Mouse (Mus musculus): ENCODE measurements around the gene Wnt7a.

The Wnt7a gene

DNA sequence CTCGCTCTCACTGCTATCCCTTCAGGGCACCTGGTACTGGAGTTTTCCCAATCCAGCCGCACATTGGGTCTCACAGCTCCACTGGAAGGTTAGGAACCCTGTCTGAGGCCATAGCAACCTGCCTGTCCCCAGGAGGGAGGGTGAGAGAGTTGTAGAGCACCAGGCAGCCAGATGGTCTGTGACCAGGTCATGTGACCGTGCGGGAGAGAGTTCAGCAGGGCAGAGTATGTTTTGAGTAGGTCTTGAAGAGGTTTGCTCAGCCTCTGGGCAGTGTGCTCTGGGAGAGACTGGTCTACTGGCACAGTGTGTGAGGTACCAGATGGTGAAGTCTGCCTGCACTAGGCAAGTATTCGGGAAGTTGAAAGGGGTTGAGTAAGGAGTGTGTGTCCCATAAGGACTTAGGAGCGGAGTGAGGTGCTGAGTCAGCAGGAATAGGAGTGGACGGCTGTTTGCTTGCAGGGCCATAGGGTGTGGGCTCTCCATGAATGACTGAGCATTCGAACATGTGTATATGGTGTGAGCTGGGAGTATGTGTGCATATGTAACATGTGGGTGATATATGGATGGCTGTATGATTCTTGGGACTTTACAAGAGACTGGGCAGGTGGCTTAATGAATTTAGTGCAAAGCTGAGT, 71.4 kb downstream of the Wnt7a start:
- Histone ChIP-seq H3K27me3 (ENCODE audit: control insufficient read depth, insufficient read depth, low read length, poor library complexity, severe bottlenecking) (no peaks in the 10 kb centered on the region), H3K36me3 (ENCODE audit: control insufficient read depth, insufficient read depth, low read length, poor library complexity, severe bottlenecking) (no peaks in the 10 kb centered on the region)
- no peak for DNase-seq (ENCODE audit: low read depth, low spot score)

DNA sequence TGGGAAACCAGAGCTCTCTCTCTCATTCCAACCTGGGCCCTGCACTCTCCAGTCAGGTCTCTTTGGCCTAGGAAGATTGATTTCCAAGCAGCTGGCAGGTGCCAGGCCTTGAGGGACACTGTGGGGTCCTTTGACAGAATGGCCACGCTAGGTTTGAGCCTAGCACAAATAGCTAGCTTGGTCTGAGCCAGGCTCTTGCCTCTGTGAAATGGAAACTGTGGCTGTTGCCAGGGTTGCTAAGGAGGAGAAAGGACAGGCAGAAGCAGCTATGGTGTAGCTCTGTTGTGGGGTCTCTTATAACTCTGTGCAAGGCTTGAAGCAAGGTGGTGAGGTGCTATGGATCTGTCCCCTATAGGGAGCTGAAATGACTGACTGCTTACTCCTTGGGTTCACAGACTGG, 75.7 kb downstream of the Wnt7a start:
- H3K27me3 ChIP-seq (ENCODE audit: control insufficient read depth, insufficient read depth, low read length, poor library complexity, severe bottlenecking), result no peaks in the 10 kb centered on the region
- DNase-seq (ENCODE audit: low read depth, low spot score), result no peak
- no peaks in the 10 kb centered on the region for H3K36me3 ChIP-seq (ENCODE audit: control insufficient read depth, insufficient read depth, low read length, poor library complexity, severe bottlenecking)

- H3K27me3 ChIP-seq (ENCODE audit: control insufficient read depth, insufficient read depth, low read length, poor library complexity, severe bottlenecking), result no peaks in the 10 kb centered on the region; the same call in 1 of the 2 replicates
- DNase-seq (ENCODE audit: low read depth, low spot score), result no peak
- H3K36me3 ChIP-seq (ENCODE audit: control insufficient read depth, insufficient read depth, low read length, poor library complexity, severe bottlenecking), result no peaks in the 10 kb centered on the region
Observed at GRCm38 (mm10) chr6:91331886-91332285, 79.3 kb downstream of the Wnt7a start.

DNA sequence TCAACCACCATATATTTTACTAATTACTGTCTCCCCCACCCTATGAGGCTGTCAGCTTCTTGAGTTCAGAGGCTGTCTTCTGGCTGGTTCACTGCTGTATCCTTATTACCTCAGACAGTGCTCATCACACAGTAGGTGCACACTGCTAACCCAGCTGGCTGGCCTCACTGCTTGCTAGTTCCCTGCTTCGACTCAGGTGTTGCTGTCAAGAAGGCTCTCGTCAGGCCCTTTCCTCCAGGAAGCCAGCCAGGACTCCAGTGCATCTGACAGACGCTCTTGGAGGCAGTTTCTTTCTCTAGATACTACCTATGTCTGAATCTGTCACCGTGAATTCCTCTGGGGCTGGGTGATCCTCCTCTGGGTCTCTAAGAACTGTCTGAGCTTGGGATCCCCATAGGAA, 85.6 kb downstream of the Wnt7a start:
- Histone ChIP-seq H3K36me3 (ENCODE audit: control insufficient read depth, insufficient read depth, low read length, poor library complexity, severe bottlenecking) (no peaks in the 10 kb centered on the region), H3K27me3 (ENCODE audit: control insufficient read depth, insufficient read depth, low read length, poor library complexity, severe bottlenecking) (no peaks in the 10 kb centered on the region; the same call in 1 of the 2 replicates)
- no peak for DNase-seq (ENCODE audit: low read depth, low spot score)

- H3K27me3 ChIP-seq (ENCODE audit: control insufficient read depth, insufficient read depth, low read length, poor library complexity, severe bottlenecking), result no peaks in the 10 kb centered on the region
- DNase-seq (ENCODE audit: low read depth, low spot score), result no peak
Observed at GRCm38 (mm10) chr6:91324752-91325151, 86.4 kb downstream of the Wnt7a start.

GRCm38 (mm10) chr6:91322001-91322772, 89.0 kb downstream of the Wnt7a start:
- Histone ChIP-seq H3K36me3 (ENCODE audit: control insufficient read depth, insufficient read depth, low read length, poor library complexity, severe bottlenecking) (no peaks in the 10 kb centered on the region), H3K27me3 (ENCODE audit: control insufficient read depth, insufficient read depth, low read length, poor library complexity, severe bottlenecking) (no peaks in the 10 kb centered on the region)
- no peak for DNase-seq (ENCODE audit: low read depth, low spot score)

More at GRCm38 (mm10) chr6:91324752-91325151, 86.4 kb downstream of the Wnt7a start:
- no peaks in the 10 kb centered on the region for H3K36me3 ChIP-seq (ENCODE audit: control insufficient read depth, insufficient read depth, low read length, poor library complexity, severe bottlenecking)
